Mouse (Mus musculus) CH12.LX (cell line): ENCODE measurements around the gene Cdadc1. TPM values are rescaled to one million over a fixed set of nuclear protein-coding genes. Genes with fewer than 3 reads are reported as not detected.

ENCODE experiments used
- DNase-seq: peaks from one replicate; pipeline ENCODE4 v3.0.0-alpha.2; 2013; ENCODE audit errors: extremely low read depth
- H3K27ac ChIP-seq: 2 replicates; pipeline ENCODE4 v1.5.1; 2012; ENCODE audit warnings: low read depth, mild to moderate bottlenecking, control low read depth, moderate library complexity; ENCODE audit not compliant: insufficient read depth
- H3K27me3 ChIP-seq: replicated peaks from 2 replicates; pipeline ENCODE3; 2012; ENCODE audit warnings: inconsistent platforms
- H3K36me3 ChIP-seq, 2 experiments: replicated peaks in 1 of 2; 2 replicates each; pipeline versions ENCODE3 to v1.6.1; 2012; ENCODE audit warnings: inconsistent platforms in 1 of 2, low read length in 1 of 2, mild to moderate bottlenecking in 1 of 2, mixed read lengths in 1 of 2, moderate library complexity in 1 of 2; ENCODE audit not compliant: control insufficient read depth in 1 of 2, insufficient read depth in 1 of 2
- H3K4me1 ChIP-seq, 2 experiments: 2 replicates each; pipeline ENCODE4 v1.6.1; 2012; ENCODE audit warnings: inconsistent platforms in 1 of 2, moderate library complexity in 1 of 2; ENCODE audit not compliant: insufficient read depth in 2 of 2, control insufficient read depth in 1 of 2
- H3K4me2 ChIP-seq: 2 replicates; pipeline ENCODE4 v1.6.1; 2012; ENCODE audit warnings: low read depth, mild to moderate bottlenecking, control low read depth; ENCODE audit not compliant: poor library complexity, insufficient read depth, severe bottlenecking
- H3K4me3 ChIP-seq, 3 experiments: fragments of 150-350 bp in 1 of 3; sonication (generic) in 1 of 3; replicated peaks in 1 of 3; 2 replicates each; pipeline versions ENCODE3 to v1.5.1; 2011 to 2012; ENCODE audit warnings: low read depth in 2 of 3, low read length in 2 of 3, mild to moderate bottlenecking in 2 of 3, moderate library complexity in 2 of 3, control low read depth in 1 of 3, improper control_type of control experiment in 1 of 3, inconsistent platforms in 1 of 3, mixed read lengths in 1 of 3; ENCODE audit not compliant: poor library complexity in 1 of 3
- H3K79me2 ChIP-seq: replicated peaks from 2 replicates; pipeline ENCODE4 v1.6.1; 2012; ENCODE audit warnings: mild to moderate bottlenecking, moderate library complexity; ENCODE audit not compliant: control insufficient read depth, poor library complexity, insufficient read depth, severe bottlenecking; ENCODE audit errors: extremely low read depth
- H3K9ac ChIP-seq: 2 replicates; pipeline ENCODE4 v1.6.1; 2012; ENCODE audit warnings: low read depth, mild to moderate bottlenecking, control low read depth, moderate library complexity; ENCODE audit not compliant: insufficient read depth
- H3K9me3 ChIP-seq: replicated peaks from 2 replicates; pipeline ENCODE3; 2012; ENCODE audit warnings: low read length, inconsistent platforms, mixed read lengths
- CHD2 ChIP-seq: IDR thresholded peaks from 2 replicates; pipeline ENCODE4 v1.6.1; 2011; ENCODE audit warnings: low read length, improper control_type of control experiment
- GABPA ChIP-seq: IDR thresholded peaks from 2 replicates; pipeline ENCODE4 v1.6.1; 2012; ENCODE audit warnings: low read depth, low read length, improper control_type of control experiment, inconsistent platforms; ENCODE audit not compliant: insufficient replicate concordance
- MYC ChIP-seq: IDR thresholded peaks from 2 replicates; pipeline ENCODE4 v1.6.1; 2011; ENCODE audit warnings: low read depth, mild to moderate bottlenecking, improper control_type of control experiment, low read length
- NELFE ChIP-seq: IDR thresholded peaks from 2 replicates; pipeline ENCODE4 v1.6.1; 2011; ENCODE audit warnings: low read depth, low read length, improper control_type of control experiment
- PAX5 ChIP-seq: IDR thresholded peaks from 2 replicates; pipeline ENCODE4 v1.6.1; 2012; ENCODE audit warnings: low read length, inconsistent platforms, mixed read lengths
- RCOR1 ChIP-seq: conservative IDR thresholded peaks from 2 replicates; pipeline ENCODE4 v1.6.1; 2012; ENCODE audit warnings: low read depth, mild to moderate bottlenecking, inconsistent platforms, low read length, improper control_type of control experiment
- USF2 ChIP-seq: conservative IDR thresholded peaks from 2 replicates; pipeline ENCODE4 v1.6.1; 2011; ENCODE audit warnings: low read depth, low read length, improper control_type of control experiment
- dilution Hi-C: fragments of 300-500 bp; cut with MboI; formaldehyde crosslinking; loops from 2 replicates; pipeline ENCODE4 v1.14.3; 2020; ENCODE audit warnings: low sequenced_read_pairs; ENCODE audit not compliant: extremely low pct_unique_long_range_greater_than_20kb, extremely low pct_ligation_motif_present
- in situ Hi-C: fragments of 300-500 bp; cut with MboI; formaldehyde crosslinking; loops from 3 replicates; pipeline ENCODE4 v1.14.3; 2019; ENCODE audit warnings: low sequenced_read_pairs, low pct_ligation_motif_present, low pct_unique_long_range_greater_than_20kb, mixed read lengths
- polyA plus RNA-seq: library from polyadenylated mRNA; unstranded; fragments of >175 nt; gene quantifications from 2 replicates; pipeline ENCODE4 v1.2.1, GENCODE M21; 2012; ENCODE audit warnings: low read depth; ENCODE audit not compliant: insufficient read length
- total RNA-seq, 2 experiments: library from RNA; depleted of rRNA; stranded (reverse); fragments of 300-350 nt in 1 of 2; fragments of >200 nt in 1 of 2; gene quantifications; 2 replicates each; pipeline ENCODE4 v1.2.3; 2012 to 2014

Gene Cdadc1
- total and polyA plus RNA-seq, 3 experiments = 5.3 to 21.7 (median 11.0) TPM

GRCm38 (mm10) chr14:59525843-59526242 lies 71.9 kb downstream of the Cdadc1 start:
- no peak for DNase-seq
- H3K4me1 ChIP-seq = peaks cover 0 to 12% of the 10 kb centered on the region in 2 experiments; a peak in 2 of 4 replicates
- in situ Hi-C loops (no loop called here), dilution Hi-C loops (no loop called here)
- H3K4me3 ChIP-seq = no peak overlapping the region
- H3K9ac ChIP-seq = no peak overlapping the region
- H3K79me2 ChIP-seq = no peaks in the 10 kb centered on the region
- H3K9me3 ChIP-seq = no peaks in the 10 kb centered on the region
- H3K4me2 ChIP-seq = no peak overlapping the region
- no peaks in the 10 kb centered on the region for H3K27me3 ChIP-seq
- no peak for TF ChIP-seq GABPA
- TF ChIP-seq NELFE = no peak
- no peak for TF ChIP-seq MYC
- H3K36me3 ChIP-seq = peaks cover 17 to 49% of the 10 kb centered on the region in 2 experiments
- H3K27ac ChIP-seq = no peak overlapping the region

DNA sequence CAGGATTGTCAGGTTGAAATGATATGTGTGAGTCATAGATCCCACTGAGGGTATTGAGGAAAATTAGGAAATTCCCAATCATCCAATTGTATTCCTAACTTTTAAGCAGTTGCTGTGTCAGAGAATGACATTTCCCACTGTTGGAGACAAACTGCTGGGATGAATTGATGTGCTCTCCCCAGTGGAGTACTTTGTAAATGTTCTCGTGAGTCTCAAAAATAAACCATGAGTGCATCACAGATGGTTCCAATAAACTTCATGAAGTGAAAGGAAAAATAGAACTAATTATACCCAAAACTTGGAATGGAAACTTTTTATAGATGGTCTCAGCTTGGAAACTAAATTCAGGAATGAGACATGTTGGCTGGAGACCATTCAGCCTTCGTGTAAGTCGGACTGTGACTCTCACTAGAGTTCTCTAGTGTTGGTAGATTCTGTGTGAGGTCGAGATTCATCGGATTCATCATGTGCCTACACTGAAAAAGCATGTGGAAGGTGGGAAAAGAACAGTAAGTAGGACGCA lies 83.8 kb downstream of the Cdadc1 start:
- Histone ChIP-seq H3K4me3 (no peak overlapping the region), H3K27me3 (no peaks in the 10 kb centered on the region), H3K9me3 (no peaks in the 10 kb centered on the region), H3K4me1 (no peaks in the 10 kb centered on the region), H3K27ac (no peak overlapping the region), H3K4me2 (no peak overlapping the region), H3K9ac (no peak overlapping the region), H3K79me2 (no peaks in the 10 kb centered on the region), H3K36me3 (peaks cover 2 to 23% of the 10 kb centered on the region in 2 experiments)
- no peak for TF ChIP-seq PAX5
- no peak for TF ChIP-seq RCOR1
- no peak for TF ChIP-seq CHD2
- no peak for TF ChIP-seq USF2
- in situ Hi-C loops (no loop called here), dilution Hi-C loops (no loop called here)
- DNase-seq = no peak

Other genes with a start within 250 kb of the Cdadc1 start
- gene Phf11d, start 232.5 kb downstream of the Cdadc1 start, total RNA-seq (2012; rRNA removed) = 2.4 and 2.5 TPM in 2 replicates
- gene Phf11d, start 232.5 kb downstream of the Cdadc1 start, total RNA-seq (2014; rRNA removed) = 11.7 and 12.2 TPM in 2 replicates
- 21.7 and 25.7 TPM in 2 replicates for gene Phf11d, start 232.5 kb downstream of the Cdadc1 start, polyA plus RNA-seq
- gene Phf11c, start 202.6 kb downstream of the Cdadc1 start, total RNA-seq (2012; rRNA removed) = 0.92 and 1.1 TPM in 2 replicates
- 1.8 and 2.4 TPM in 2 replicates for gene Phf11c, start 202.6 kb downstream of the Cdadc1 start, total RNA-seq (2014; rRNA removed)
- gene Phf11c, start 202.6 kb downstream of the Cdadc1 start, polyA plus RNA-seq = 1.9 and 2.4 TPM in 2 replicates
- gene Setdb2, start 157.1 kb downstream of the Cdadc1 start, total RNA-seq (2012; rRNA removed) = 14.7 and 14.9 TPM in 2 replicates
- gene Setdb2, start 157.1 kb downstream of the Cdadc1 start, total RNA-seq (2014; rRNA removed) = 33.8 and 37.3 TPM in 2 replicates
- gene Setdb2, start 157.1 kb downstream of the Cdadc1 start, polyA plus RNA-seq = 13.2 and 13.3 TPM in 2 replicates
- gene Cab39l, start 157.0 kb downstream of the Cdadc1 start, total RNA-seq (2012; rRNA removed) = 19.9 and 21.3 TPM in 2 replicates
- 49.2 and 56.3 TPM in 2 replicates for gene Cab39l, start 157.0 kb downstream of the Cdadc1 start, total RNA-seq (2014; rRNA removed)
- 33.1 and 33.2 TPM in 2 replicates for gene Cab39l, start 157.0 kb downstream of the Cdadc1 start, polyA plus RNA-seq
- gene Shisa2, start 27.3 kb upstream of the Cdadc1 start, total RNA-seq (2012; rRNA removed) = 0.08 TPM in 1 of 2 replicates, not detected in the other
- 0.16 and 0.36 TPM in 2 replicates for gene Shisa2, start 27.3 kb upstream of the Cdadc1 start, total RNA-seq (2014; rRNA removed)
- 0.11 and 0.21 TPM in 2 replicates for gene Shisa2, start 27.3 kb upstream of the Cdadc1 start, polyA plus RNA-seq